Comparison of ENCODE assay signal across 9 mouse cellular contexts in genomic region chr15:97809942-97810341, GRCm38 (mm10). TPM values are rescaled to one million over a fixed set of nuclear protein-coding genes. Genes with fewer than 3 reads are reported as not detected.
A peak's percentile ranks its signal among the peaks of the same experiment; 100 is the strongest.
DNase-seq lines count a peak whose midpoint lies in the region; ATAC-seq lines count a peak whose summit lies in the region.
"Had no signal": no experiment of that assay in that cellular context is flagged by ENCODE, and none has a peak within 500 bp of the region (broad histone marks: within the 10 kb centered on the region; RNA-seq: fewer than 3 reads in every experiment).

No protein-coding gene starts in this region.

- peak; percentile 44 for DNase-seq in embryonic facial prominence, embryonic 14.5 days (ENCODE audit: low spot score)
- no peak for DNase-seq in embryonic facial prominence, embryonic 10.5 days (ENCODE audit: low spot score)
- peak; percentile 59 for DNase-seq in midbrain, embryonic 14.5 days
- no peak for DNase-seq in midbrain, embryonic 10.5 days (ENCODE audit: low spot score)
- DNase-seq in splenic B cell, adult 2 months (ENCODE audit: low read depth, low spot score): peak; percentile 56
- DNase-seq in hindbrain, embryonic 10.5 days (ENCODE audit: low spot score): no peak
- DNase-seq in T-cell, adult 2 months (ENCODE audit: low spot score): no peak

- no peak for ATAC-seq in embryonic facial prominence, embryonic 14.5 days (ENCODE audit: low read depth)
- no peak for ATAC-seq in midbrain, embryonic 14.5 days (ENCODE audit: low FRiP score, low TSS enrichment)
- peak; percentile 41; the same call in 1 of the 2 replicates for ATAC-seq in granulocyte monocyte progenitor cell, adult 5-6 weeks (replicated peaks; ENCODE audit: poor library complexity, severe bottlenecking)
- ATAC-seq: forebrain, embryonic 16.5 days had no signal

- WGBS in embryonic facial prominence, embryonic 14.5 days: 82% methylated on average over 5 of the region's 5 CpGs
- WGBS in embryonic facial prominence, embryonic 10.5 days: 88% methylated on average over 5 of the region's 5 CpGs
- WGBS in midbrain, embryonic 14.5 days: 87% methylated on average over 5 of the region's 5 CpGs
- 88% methylated on average over 5 of the region's 5 CpGs for WGBS in midbrain, embryonic 10.5 days
- 85% methylated on average over 5 of the region's 5 CpGs for WGBS in hindbrain, embryonic 10.5 days

- peaks cover 59% of the 10 kb centered on the region for H3K36me3 ChIP-seq in embryonic facial prominence, embryonic 14.5 days (ENCODE audit: control insufficient read depth, insufficient read depth, low read length)
- H3K36me3 ChIP-seq in embryonic facial prominence, embryonic 10.5 days (replicated peaks): peaks cover 76% of the 10 kb centered on the region
- peaks cover 52% of the 10 kb centered on the region for H3K36me3 ChIP-seq in midbrain, embryonic 14.5 days (ENCODE audit: control insufficient read depth, insufficient read depth, low read length)
- peaks cover 58% of the 10 kb centered on the region for H3K36me3 ChIP-seq in midbrain, embryonic 10.5 days
- H3K36me3 ChIP-seq in splenic B cell, adult 2 months (ENCODE audit: control insufficient read depth, insufficient read depth, low read length, poor library complexity, severe bottlenecking): peaks cover 5% of the 10 kb centered on the region
- H3K36me3 ChIP-seq in hindbrain, embryonic 10.5 days: peaks cover 61% of the 10 kb centered on the region

- H3K27me3 ChIP-seq in embryonic facial prominence, embryonic 14.5 days (replicated peaks; ENCODE audit: control insufficient read depth, insufficient read depth, low read length): no peaks in the 10 kb centered on the region
- H3K27me3 ChIP-seq in embryonic facial prominence, embryonic 10.5 days (replicated peaks; ENCODE audit: low read depth, poor library complexity, severe bottlenecking): no peaks in the 10 kb centered on the region
- H3K27me3 ChIP-seq in midbrain, embryonic 14.5 days (ENCODE audit: control insufficient read depth, insufficient read depth, low read length): no peaks in the 10 kb centered on the region
- H3K27me3 ChIP-seq in midbrain, embryonic 10.5 days (ENCODE audit: low read depth, poor library complexity, severe bottlenecking): no peaks in the 10 kb centered on the region
- no peaks in the 10 kb centered on the region for H3K27me3 ChIP-seq in splenic B cell, adult 2 months (ENCODE audit: control insufficient read depth, insufficient read depth, low read length, poor library complexity, severe bottlenecking)
- H3K27me3 ChIP-seq in hindbrain, embryonic 10.5 days (ENCODE audit: insufficient read depth, poor library complexity, severe bottlenecking): no peaks in the 10 kb centered on the region

- peaks cover 15% of the 10 kb centered on the region for H3K4me1 ChIP-seq in embryonic facial prominence, embryonic 14.5 days (ENCODE audit: control insufficient read depth, insufficient read depth, low read length)
- peaks cover 44% of the 10 kb centered on the region for H3K4me1 ChIP-seq in embryonic facial prominence, embryonic 10.5 days
- H3K4me1 ChIP-seq in midbrain, embryonic 14.5 days (ENCODE audit: control insufficient read depth, insufficient read depth, low read length): peaks cover 22% of the 10 kb centered on the region
- peaks cover 37% of the 10 kb centered on the region for H3K4me1 ChIP-seq in midbrain, embryonic 10.5 days
- peaks cover 59% of the 10 kb centered on the region for H3K4me1 ChIP-seq in hindbrain, embryonic 10.5 days (replicated peaks)

- no peaks in the 10 kb centered on the region for H3K9me3 ChIP-seq in embryonic facial prominence, embryonic 14.5 days (ENCODE audit: control insufficient read depth, low read length)
- no peaks in the 10 kb centered on the region for H3K9me3 ChIP-seq in embryonic facial prominence, embryonic 10.5 days
- H3K9me3 ChIP-seq in midbrain, embryonic 14.5 days (ENCODE audit: control insufficient read depth, low read length): no peaks in the 10 kb centered on the region
- no peaks in the 10 kb centered on the region for H3K9me3 ChIP-seq in midbrain, embryonic 10.5 days (replicated peaks)
- H3K9me3 ChIP-seq in hindbrain, embryonic 10.5 days: no peaks in the 10 kb centered on the region

- no peak overlapping the region for H3K27ac ChIP-seq in embryonic facial prominence, embryonic 14.5 days (replicated peaks; ENCODE audit: low read depth, low read length)
- no peak overlapping the region for H3K27ac ChIP-seq in embryonic facial prominence, embryonic 10.5 days (replicated peaks)
- H3K27ac ChIP-seq in midbrain, embryonic 14.5 days (replicated peaks; ENCODE audit: low read depth, low read length): no peak overlapping the region
- no peak overlapping the region for H3K27ac ChIP-seq in midbrain, embryonic 10.5 days (replicated peaks)
- H3K27ac ChIP-seq in hindbrain, embryonic 10.5 days: no peak overlapping the region

- no peak overlapping the region for H3K4me2 ChIP-seq in embryonic facial prominence, embryonic 14.5 days (ENCODE audit: low read depth, low read length)
- H3K4me2 ChIP-seq in midbrain, embryonic 14.5 days (ENCODE audit: low read length): no peak overlapping the region

- H3K4me3 ChIP-seq in embryonic facial prominence, embryonic 14.5 days (ENCODE audit: low read depth, low read length): no peak overlapping the region
- H3K4me3 ChIP-seq in embryonic facial prominence, embryonic 10.5 days: no peak overlapping the region
- H3K4me3 ChIP-seq in midbrain, embryonic 14.5 days (replicated peaks; ENCODE audit: low read depth, low read length): no peak overlapping the region
- H3K4me3 ChIP-seq in midbrain, embryonic 10.5 days: no peak overlapping the region
- no peak overlapping the region for H3K4me3 ChIP-seq in hindbrain, embryonic 10.5 days

- no peak overlapping the region for H3K9ac ChIP-seq in embryonic facial prominence, embryonic 14.5 days (ENCODE audit: low read depth, low read length)
- H3K9ac ChIP-seq in midbrain, embryonic 14.5 days (replicated peaks; ENCODE audit: low read length): no peak overlapping the region

RNA-seq across cellular contexts. Expression of gene Slc48a1, which starts 31.6 kb away (rescaled TPM):
- polyA plus RNA-seq in embryonic facial prominence, embryonic 14.5 days (2014; fragmentation: Nextera tagmentation; extraction: Ambion mirVana): 37.5 and 41.9 TPM in 2 replicates
- polyA plus RNA-seq in embryonic facial prominence, embryonic 10.5 days (2016; fragmentation: Nextera tagmentation; extraction: Ambion mirVana): 17.8 and 18.9 TPM in 2 replicates
- 72.9 and 100 TPM in 2 replicates for polyA plus RNA-seq in midbrain, embryonic 14.5 days (2014; fragmentation: Nextera tagmentation; extraction: Ambion mirVana)
- 30.5 and 36.3 TPM in 2 replicates for polyA plus RNA-seq in midbrain, embryonic 10.5 days (2016; fragmentation: Nextera tagmentation; extraction: Ambion mirVana)
- total RNA-seq in granulocyte monocyte progenitor cell, adult 5-6 weeks (2014; fragmentation: Nextera tagmentation): 97.0 and 99.2 TPM in 2 replicates
- 67.6 and 71.6 TPM in 2 replicates for total RNA-seq in granulocyte monocyte progenitor cell, adult 5-6 weeks (2017)
- polyA plus RNA-seq in hindbrain, embryonic 10.5 days (2016; fragmentation: Nextera tagmentation; extraction: Ambion mirVana): 28.8 and 31.3 TPM in 2 replicates

RNA-seq across cellular contexts. Expression of gene Hdac7, which starts 34.4 kb away (rescaled TPM):
- polyA plus RNA-seq in embryonic facial prominence, embryonic 14.5 days (2014; fragmentation: Nextera tagmentation; extraction: Ambion mirVana): 30.8 and 31.7 TPM in 2 replicates
- polyA plus RNA-seq in embryonic facial prominence, embryonic 10.5 days (2016; fragmentation: Nextera tagmentation; extraction: Ambion mirVana): 26.6 and 30.2 TPM in 2 replicates
- 29.8 and 30.5 TPM in 2 replicates for polyA plus RNA-seq in midbrain, embryonic 14.5 days (2014; fragmentation: Nextera tagmentation; extraction: Ambion mirVana)
- 23.9 and 24.7 TPM in 2 replicates for polyA plus RNA-seq in midbrain, embryonic 10.5 days (2016; fragmentation: Nextera tagmentation; extraction: Ambion mirVana)
- 33.3 and 52.1 TPM in 2 replicates for total RNA-seq in granulocyte monocyte progenitor cell, adult 5-6 weeks (2014; fragmentation: Nextera tagmentation)
- 3.5 and 6.1 TPM in 2 replicates for total RNA-seq in granulocyte monocyte progenitor cell, adult 5-6 weeks (2017)
- 25.7 and 32.7 TPM in 2 replicates for polyA plus RNA-seq in hindbrain, embryonic 10.5 days (2016; fragmentation: Nextera tagmentation; extraction: Ambion mirVana)

RNA-seq across cellular contexts. Expression of gene Rapgef3, which starts 42.2 kb away (rescaled TPM):
- 8.0 and 8.3 TPM in 2 replicates for polyA plus RNA-seq in embryonic facial prominence, embryonic 14.5 days (2014; fragmentation: Nextera tagmentation; extraction: Ambion mirVana)
- polyA plus RNA-seq in embryonic facial prominence, embryonic 10.5 days (2016; fragmentation: Nextera tagmentation; extraction: Ambion mirVana): 5.5 and 5.9 TPM in 2 replicates
- 7.2 and 8.8 TPM in 2 replicates for polyA plus RNA-seq in midbrain, embryonic 14.5 days (2014; fragmentation: Nextera tagmentation; extraction: Ambion mirVana)
- polyA plus RNA-seq in midbrain, embryonic 10.5 days (2016; fragmentation: Nextera tagmentation; extraction: Ambion mirVana): 5.3 and 6.0 TPM in 2 replicates
- 8.4 and 33.0 TPM in 2 replicates for total RNA-seq in granulocyte monocyte progenitor cell, adult 5-6 weeks (2014; fragmentation: Nextera tagmentation)
- total RNA-seq in granulocyte monocyte progenitor cell, adult 5-6 weeks (2017): 11.9 and 19.1 TPM in 2 replicates
- polyA plus RNA-seq in hindbrain, embryonic 10.5 days (2016; fragmentation: Nextera tagmentation; extraction: Ambion mirVana): 6.2 and 6.7 TPM in 2 replicates

Comparison
In these comparisons a context has a peak if more than half of its experiments do, and no peak if none do; other contexts are left out.
1. DNase-seq: peak in embryonic facial prominence, embryonic 14.5 days (single experiment), midbrain, embryonic 14.5 days (single experiment) and splenic B cell, adult 2 months (single experiment); none in embryonic facial prominence, embryonic 10.5 days (single experiment), midbrain, embryonic 10.5 days (single experiment), hindbrain, embryonic 10.5 days (single experiment) and T-cell, adult 2 months (single experiment).